Mouse (Mus musculus): ENCODE measurements around the gene 1700020L24Rik. TPM values are rescaled to one million over a fixed set of nuclear protein-coding genes. Genes with fewer than 3 reads are reported as not detected.

1700020L24Rik gene
- polyA plus RNA-seq, 1 experiment from 2014 or later: 0.23 TPM

GRCm38 (mm10) chr11:83451281-83451680 lies 13.8 kb downstream of the 1700020L24Rik start:
- Histone ChIP-seq H3K27me3 (replicated peaks; ENCODE audit: insufficient read depth, low read length) (no peaks in the 10 kb centered on the region), H3K27ac (ENCODE audit: low read length) (no peak overlapping the region), H3K9me3 (ENCODE audit: low read length) (no peaks in the 10 kb centered on the region), H3K36me3 (ENCODE audit: insufficient read depth, low read length) (no peaks in the 10 kb centered on the region), H3K4me2 (replicated peaks; ENCODE audit: low read depth, low read length) (no peak overlapping the region), H3K4me3 (ENCODE audit: low read depth, low read length) (no peak overlapping the region), H3K4me1 (ENCODE audit: insufficient read depth, low read depth, low read length) (peaks cover 37% of the 10 kb centered on the region), H3K9ac (replicated peaks; ENCODE audit: low read depth) (no peak overlapping the region)
- ATAC-seq (no peak), DNase-seq (ENCODE audit: low spot score) (no peak)
- 86% methylated on average over 10 of the region's 10 CpGs for WGBS
- no peak for TF ChIP-seq EP300 (IDR thresholded peaks at IDR 0.05)
- TF ChIP-seq CTCF (IDR thresholded peaks at IDR 0.05): no peak

- DNase-seq (ENCODE audit: low spot score) (peak; percentile 65), ATAC-seq (peak; percentile 84)
- Histone ChIP-seq H3K27me3 (replicated peaks; ENCODE audit: insufficient read depth, low read length) (no peaks in the 10 kb centered on the region), H3K4me3 (ENCODE audit: low read depth, low read length) (no peak overlapping the region), H3K4me2 (replicated peaks; ENCODE audit: low read depth, low read length) (no peak overlapping the region), H3K4me1 (ENCODE audit: insufficient read depth, low read depth, low read length) (peaks cover 14% of the 10 kb centered on the region), H3K36me3 (ENCODE audit: insufficient read depth, low read length) (no peaks in the 10 kb centered on the region), H3K9me3 (ENCODE audit: low read length) (no peaks in the 10 kb centered on the region), H3K27ac (ENCODE audit: low read length) (0 out of 2 replicates have a peak overlapping the region, but pooled peaks have one; percentile 40), H3K9ac (replicated peaks; ENCODE audit: low read depth) (no peak overlapping the region)
- TF ChIP-seq EP300 (IDR thresholded peaks at IDR 0.05): peak; percentile 46
- no peak for TF ChIP-seq CTCF (IDR thresholded peaks at IDR 0.05)
- WGBS: 3% methylated on average over 4 of the region's 4 CpGs
Measured at GRCm38 (mm10) chr11:83454548-83454947, 17.1 kb downstream of the 1700020L24Rik start.

- WGBS: 57% methylated on average over 3 of the region's 3 CpGs
Measured at GRCm38 (mm10) chr11:83455608-83456007, 18.1 kb downstream of the 1700020L24Rik start.

GRCm38 (mm10) chr11:83457257-83457656 lies 19.8 kb downstream of the 1700020L24Rik start:
- peaks cover 12% of the 10 kb centered on the region for H3K4me1 ChIP-seq (ENCODE audit: insufficient read depth, low read depth, low read length)
- no peaks in the 10 kb centered on the region for H3K9me3 ChIP-seq (ENCODE audit: low read length)
- H3K9ac ChIP-seq (replicated peaks; ENCODE audit: low read depth): no peak overlapping the region
- TF ChIP-seq CTCF (IDR thresholded peaks at IDR 0.05) (no peak), EP300 (IDR thresholded peaks at IDR 0.05) (no peak)
- no peak overlapping the region for H3K4me2 ChIP-seq (replicated peaks; ENCODE audit: low read depth, low read length)
- H3K4me3 ChIP-seq (ENCODE audit: low read depth, low read length): no peak overlapping the region
- no peak for DNase-seq (ENCODE audit: low spot score)
- no peaks in the 10 kb centered on the region for H3K27me3 ChIP-seq (replicated peaks; ENCODE audit: insufficient read depth, low read length)
- ATAC-seq: no peak
- no peak overlapping the region for H3K27ac ChIP-seq (ENCODE audit: low read length)
- WGBS: 55% methylated on average over 7 of the region's 7 CpGs
- no peaks in the 10 kb centered on the region for H3K36me3 ChIP-seq (ENCODE audit: insufficient read depth, low read length)

More at GRCm38 (mm10) chr11:83455608-83456007, 18.1 kb downstream of the 1700020L24Rik start:
- Histone ChIP-seq H3K4me3 (ENCODE audit: low read depth, low read length) (no peak overlapping the region), H3K9me3 (ENCODE audit: low read length) (no peaks in the 10 kb centered on the region), H3K36me3 (ENCODE audit: insufficient read depth, low read length) (no peaks in the 10 kb centered on the region), H3K4me2 (replicated peaks; ENCODE audit: low read depth, low read length) (no peak overlapping the region), H3K27me3 (replicated peaks; ENCODE audit: insufficient read depth, low read length) (no peaks in the 10 kb centered on the region), H3K9ac (replicated peaks; ENCODE audit: low read depth) (no peak overlapping the region), H3K4me1 (ENCODE audit: insufficient read depth, low read depth, low read length) (peaks cover 12% of the 10 kb centered on the region), H3K27ac (ENCODE audit: low read length) (peak overlapping the region; percentile 20; the same call in 1 of the 2 replicates)
- ATAC-seq: no peak
- TF ChIP-seq CTCF (IDR thresholded peaks at IDR 0.05) (no peak), EP300 (IDR thresholded peaks at IDR 0.05) (no peak)
- DNase-seq (ENCODE audit: low spot score): no peak

- Histone ChIP-seq H3K36me3 (ENCODE audit: insufficient read depth, low read length) (no peaks in the 10 kb centered on the region), H3K9me3 (ENCODE audit: low read length) (no peaks in the 10 kb centered on the region), H3K9ac (replicated peaks; ENCODE audit: low read depth) (no peak overlapping the region), H3K4me3 (ENCODE audit: low read depth, low read length) (no peak overlapping the region), H3K4me2 (replicated peaks; ENCODE audit: low read depth, low read length) (no peak overlapping the region), H3K27ac (ENCODE audit: low read length) (no peak overlapping the region), H3K27me3 (replicated peaks; ENCODE audit: insufficient read depth, low read length) (no peaks in the 10 kb centered on the region), H3K4me1 (ENCODE audit: insufficient read depth, low read depth, low read length) (peaks cover 12% of the 10 kb centered on the region)
- TF ChIP-seq EP300 (IDR thresholded peaks at IDR 0.05) (no peak), CTCF (IDR thresholded peaks at IDR 0.05) (no peak)
- ATAC-seq (0 out of 2 replicates have a peak, but pooled peaks have one; percentile 8), DNase-seq (ENCODE audit: low spot score) (peak; percentile 32)
- WGBS: 63% methylated on average over 9 of the region's 9 CpGs
Measured at GRCm38 (mm10) chr11:83457912-83458601, 20.6 kb downstream of the 1700020L24Rik start.

GRCm38 (mm10) chr11:83461462-83462027 lies 24.1 kb downstream of the 1700020L24Rik start:
- H3K4me1 ChIP-seq (ENCODE audit: insufficient read depth, low read depth, low read length): peaks cover 1% of the 10 kb centered on the region; the same call in 1 of the 2 replicates
- no peaks in the 10 kb centered on the region for H3K9me3 ChIP-seq (ENCODE audit: low read length)
- H3K27ac ChIP-seq (ENCODE audit: low read length): no peak overlapping the region
- ATAC-seq (no peak), DNase-seq (ENCODE audit: low spot score) (no peak)
- no peaks in the 10 kb centered on the region for H3K36me3 ChIP-seq (ENCODE audit: insufficient read depth, low read length)
- no peak overlapping the region for H3K9ac ChIP-seq (replicated peaks; ENCODE audit: low read depth)
- H3K4me2 ChIP-seq (replicated peaks; ENCODE audit: low read depth, low read length): no peak overlapping the region; the same call in 1 of the 2 replicates
- H3K4me3 ChIP-seq (ENCODE audit: low read depth, low read length): no peak overlapping the region
- 0 out of 2 replicates have a peak, but pooled peaks cover 4% of the 10 kb centered on the region for H3K27me3 ChIP-seq (replicated peaks; ENCODE audit: insufficient read depth, low read length)
- WGBS: 79% methylated on average over 10 of the region's 10 CpGs
- TF ChIP-seq CTCF (IDR thresholded peaks at IDR 0.05): no peak
- no peak for TF ChIP-seq EP300 (IDR thresholded peaks at IDR 0.05)

Data from lung, postnatal 0 days (tissue).